Mouse (Mus musculus): ENCODE data around the gene Socs5.

The Socs5 gene

DNA sequence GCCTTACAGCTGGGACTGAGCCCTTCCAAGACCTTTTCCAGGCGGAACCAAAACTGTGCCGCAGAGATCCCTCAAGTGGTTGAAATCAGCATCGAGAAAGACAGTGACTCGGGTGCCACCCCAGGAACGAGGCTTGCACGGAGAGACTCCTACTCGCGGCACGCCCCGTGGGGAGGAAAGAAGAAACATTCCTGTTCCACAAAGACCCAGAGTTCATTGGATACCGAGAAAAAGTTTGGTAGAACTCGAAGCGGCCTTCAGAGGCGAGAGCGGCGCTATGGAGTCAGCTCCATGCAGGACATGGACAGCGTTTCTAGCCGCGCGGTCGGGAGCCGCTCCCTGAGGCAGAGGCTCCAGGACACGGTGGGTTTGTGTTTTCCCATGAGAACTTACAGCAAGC, 26.3 kb downstream of the Socs5 start:
- no peak for DNase-seq (ENCODE audit: low read depth, low spot score)

DNA sequence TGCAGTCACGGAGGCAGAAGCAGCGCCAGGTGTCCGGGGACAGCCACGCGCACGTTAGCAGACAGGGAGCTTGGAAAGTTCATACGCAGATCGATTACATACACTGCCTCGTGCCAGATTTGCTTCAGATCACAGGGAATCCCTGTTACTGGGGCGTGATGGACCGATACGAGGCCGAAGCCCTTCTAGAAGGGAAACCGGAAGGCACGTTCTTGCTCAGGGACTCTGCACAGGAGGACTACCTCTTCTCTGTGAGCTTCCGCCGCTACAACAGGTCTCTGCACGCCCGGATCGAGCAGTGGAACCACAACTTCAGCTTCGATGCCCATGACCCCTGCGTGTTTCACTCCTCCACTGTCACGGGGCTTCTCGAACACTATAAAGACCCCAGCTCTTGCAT, 27.2 kb downstream of the Socs5 start:
- Histone ChIP-seq H3K27me3 (ENCODE audit: control insufficient read depth, insufficient read depth, low read length, poor library complexity, severe bottlenecking) (no peaks in the 10 kb centered on the region), H3K36me3 (ENCODE audit: control insufficient read depth, insufficient read depth, low read length, poor library complexity, severe bottlenecking) (no peaks in the 10 kb centered on the region; the same call in 1 of the 2 replicates)
- no peak for DNase-seq (ENCODE audit: low read depth, low spot score)

More for the DNA sequence above, 26.3 kb downstream of the Socs5 start:
- peaks cover 1% of the 10 kb centered on the region; the same call in 1 of the 2 replicates for H3K36me3 ChIP-seq (ENCODE audit: control insufficient read depth, insufficient read depth, low read length, poor library complexity, severe bottlenecking)
- no peaks in the 10 kb centered on the region for H3K27me3 ChIP-seq (ENCODE audit: control insufficient read depth, insufficient read depth, low read length, poor library complexity, severe bottlenecking)

DNA sequence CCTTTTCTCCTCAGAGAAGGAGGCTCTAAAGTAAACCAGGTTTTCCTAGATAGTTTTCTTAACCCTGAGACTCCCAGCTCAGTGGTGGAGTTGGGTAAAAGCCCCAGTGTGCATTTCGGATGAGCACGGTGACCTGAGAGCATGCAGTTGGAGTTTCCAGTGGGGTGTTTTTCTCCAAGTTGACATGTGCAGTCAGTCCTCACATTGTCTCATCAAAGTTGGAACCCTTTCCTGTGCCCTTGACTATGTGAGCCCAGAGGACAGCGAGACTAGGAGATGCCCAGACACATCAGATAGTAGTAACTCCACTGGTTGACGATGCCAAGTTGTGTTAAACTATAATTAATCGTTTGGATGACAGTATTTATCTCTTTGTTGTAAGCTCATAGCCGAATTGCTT, 28.3 kb downstream of the Socs5 start:
- Histone ChIP-seq H3K36me3 (ENCODE audit: control insufficient read depth, insufficient read depth, low read length, poor library complexity, severe bottlenecking) (no peaks in the 10 kb centered on the region; the same call in 1 of the 2 replicates), H3K27me3 (ENCODE audit: control insufficient read depth, insufficient read depth, low read length, poor library complexity, severe bottlenecking) (no peaks in the 10 kb centered on the region)
- DNase-seq (ENCODE audit: low read depth, low spot score), result no peak

DNA sequence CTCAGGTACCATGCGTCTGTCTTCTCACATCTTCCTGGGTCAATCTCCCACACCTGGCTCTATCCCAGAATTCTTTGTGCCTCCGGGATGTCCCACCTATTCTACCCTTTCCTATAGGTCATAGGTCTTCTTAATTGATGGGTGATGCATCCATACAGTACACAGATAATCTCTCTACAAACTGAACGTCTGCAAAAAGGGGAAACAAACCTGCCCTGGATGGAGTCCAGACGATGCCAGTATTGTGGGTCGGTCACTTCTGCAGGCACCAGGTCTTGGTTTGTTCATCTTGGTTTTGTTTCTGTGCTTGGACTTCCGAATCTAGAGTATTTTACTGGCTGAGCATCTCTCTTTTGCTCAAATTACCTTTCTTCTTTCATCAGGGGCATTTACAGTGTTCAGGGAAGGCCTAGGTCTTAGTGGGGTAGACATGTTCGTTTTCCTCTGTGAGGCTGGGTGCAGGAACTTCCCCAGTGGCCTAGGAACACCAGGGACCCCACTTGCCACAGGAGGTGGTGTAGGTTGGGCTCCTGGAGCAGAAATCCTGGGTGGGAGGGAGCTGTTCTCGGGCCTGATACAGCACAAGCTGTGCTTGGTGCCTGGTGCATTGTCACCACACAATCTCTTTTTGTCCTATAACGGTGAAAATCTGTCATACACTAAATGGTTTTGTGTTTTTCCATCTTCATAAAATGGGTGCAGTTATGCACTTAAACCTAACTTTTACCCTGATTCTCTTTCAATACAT, 33.9 kb downstream of the Socs5 start:
- no peaks in the 10 kb centered on the region for H3K27me3 ChIP-seq (ENCODE audit: control insufficient read depth, insufficient read depth, low read length, poor library complexity, severe bottlenecking)
- DNase-seq (ENCODE audit: low read depth, low spot score), result no peak
- no peaks in the 10 kb centered on the region for H3K36me3 ChIP-seq (ENCODE audit: control insufficient read depth, insufficient read depth, low read length, poor library complexity, severe bottlenecking)

DNA sequence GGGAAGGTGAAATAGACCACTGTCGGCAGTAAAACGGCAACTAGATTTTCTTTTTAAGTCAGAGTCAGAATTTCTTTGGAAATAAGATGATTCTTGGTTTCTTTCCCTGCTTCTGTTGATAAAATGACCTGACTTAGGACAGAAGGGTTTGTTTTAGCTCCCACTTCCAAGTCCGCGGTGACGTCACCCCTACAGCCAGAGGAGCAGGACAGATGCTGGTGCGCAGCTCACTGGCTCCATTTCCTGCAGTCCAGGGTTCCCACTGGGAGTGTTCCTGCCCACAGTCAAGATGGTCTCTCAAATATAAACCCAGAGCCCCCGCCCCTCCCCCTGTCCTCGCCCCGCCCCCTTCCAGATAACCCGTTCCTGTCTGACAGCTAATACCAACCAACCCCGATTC, 34.8 kb downstream of the Socs5 start:
- Histone ChIP-seq H3K36me3 (ENCODE audit: control insufficient read depth, insufficient read depth, low read length, poor library complexity, severe bottlenecking) (no peaks in the 10 kb centered on the region), H3K27me3 (ENCODE audit: control insufficient read depth, insufficient read depth, low read length, poor library complexity, severe bottlenecking) (no peaks in the 10 kb centered on the region)
- no peak for DNase-seq (ENCODE audit: low read depth, low spot score)

DNA sequence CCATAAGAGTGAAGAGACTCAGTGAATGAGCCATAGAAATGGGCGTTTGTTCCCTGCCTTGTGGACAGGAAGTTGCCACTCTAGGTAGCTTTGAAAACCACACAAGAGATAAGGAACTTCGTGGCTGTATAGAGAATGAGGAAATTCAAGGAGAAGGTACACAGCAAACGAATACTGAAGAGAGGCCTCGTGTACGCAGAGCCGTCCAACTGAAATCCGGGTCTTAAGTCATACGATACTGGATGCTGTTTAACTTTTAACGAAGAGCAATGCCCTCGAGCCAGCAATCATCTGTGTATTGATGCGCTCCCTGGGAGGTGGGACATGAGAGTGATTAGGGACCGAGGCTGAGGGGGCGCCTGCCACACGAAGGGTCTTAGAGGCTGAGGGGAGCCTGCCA, 35.7 kb downstream of the Socs5 start:
- no peaks in the 10 kb centered on the region for H3K27me3 ChIP-seq (ENCODE audit: control insufficient read depth, insufficient read depth, low read length, poor library complexity, severe bottlenecking)
- no peak for DNase-seq (ENCODE audit: low read depth, low spot score)
- H3K36me3 ChIP-seq (ENCODE audit: control insufficient read depth, insufficient read depth, low read length, poor library complexity, severe bottlenecking), result no peaks in the 10 kb centered on the region

DNA sequence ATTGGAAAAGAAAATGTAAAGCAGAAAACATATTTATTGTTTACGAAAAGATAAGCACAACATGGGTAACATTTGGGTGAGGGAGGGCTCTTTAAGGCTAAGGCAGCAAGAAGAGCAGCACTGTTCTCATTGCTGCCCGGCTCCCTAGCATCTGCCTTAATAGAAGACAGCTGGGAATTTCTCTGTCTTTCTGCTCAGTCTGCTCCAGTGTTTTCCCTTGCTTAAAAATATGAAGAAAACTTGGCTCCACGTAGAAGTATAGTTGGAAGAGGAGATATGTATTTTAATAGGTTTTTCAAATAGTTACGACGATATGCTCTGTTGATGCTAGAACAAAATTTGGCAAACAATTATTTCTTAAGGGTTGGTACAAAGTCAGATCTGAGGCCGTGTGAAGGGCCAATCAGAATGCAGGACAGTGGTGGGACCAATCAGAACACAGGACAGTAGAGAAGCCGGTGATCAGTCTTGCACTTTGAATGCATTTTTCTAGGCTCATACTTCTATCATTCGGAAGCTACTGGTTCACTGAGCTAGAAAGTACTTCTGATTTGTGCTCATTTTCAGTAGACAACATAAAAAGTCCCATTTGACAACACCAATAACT, 39.0 kb downstream of the Socs5 start:
- DNase-seq (ENCODE audit: low read depth, low spot score), result no peak
- H3K27me3 ChIP-seq (ENCODE audit: control insufficient read depth, insufficient read depth, low read length, poor library complexity, severe bottlenecking), result no peaks in the 10 kb centered on the region
- no peaks in the 10 kb centered on the region for H3K36me3 ChIP-seq (ENCODE audit: control insufficient read depth, insufficient read depth, low read length, poor library complexity, severe bottlenecking)

DNA sequence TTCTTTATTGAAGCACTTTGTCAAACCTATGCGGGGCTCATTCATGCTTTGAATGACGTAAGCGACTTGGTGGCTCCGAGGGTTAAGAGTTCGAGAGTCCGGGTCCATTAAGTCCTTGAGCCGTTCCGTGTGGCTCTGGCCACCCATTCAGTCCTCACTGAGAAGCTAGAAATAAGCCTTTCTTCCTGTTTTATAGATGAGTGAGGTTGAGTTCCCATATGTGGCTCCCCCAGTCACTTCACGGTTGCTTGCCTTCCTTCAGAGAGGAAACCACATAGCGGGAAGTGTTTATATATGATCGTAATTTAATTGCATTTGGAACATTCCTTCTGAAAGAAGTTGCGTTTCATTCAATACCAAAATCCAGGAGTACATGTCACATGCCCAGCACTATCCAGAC, 42.3 kb downstream of the Socs5 start:
- DNase-seq (ENCODE audit: low read depth, low spot score), result peak; percentile 46
- Histone ChIP-seq H3K27me3 (ENCODE audit: control insufficient read depth, insufficient read depth, low read length, poor library complexity, severe bottlenecking) (no peaks in the 10 kb centered on the region), H3K36me3 (ENCODE audit: control insufficient read depth, insufficient read depth, low read length, poor library complexity, severe bottlenecking) (no peaks in the 10 kb centered on the region)

DNA sequence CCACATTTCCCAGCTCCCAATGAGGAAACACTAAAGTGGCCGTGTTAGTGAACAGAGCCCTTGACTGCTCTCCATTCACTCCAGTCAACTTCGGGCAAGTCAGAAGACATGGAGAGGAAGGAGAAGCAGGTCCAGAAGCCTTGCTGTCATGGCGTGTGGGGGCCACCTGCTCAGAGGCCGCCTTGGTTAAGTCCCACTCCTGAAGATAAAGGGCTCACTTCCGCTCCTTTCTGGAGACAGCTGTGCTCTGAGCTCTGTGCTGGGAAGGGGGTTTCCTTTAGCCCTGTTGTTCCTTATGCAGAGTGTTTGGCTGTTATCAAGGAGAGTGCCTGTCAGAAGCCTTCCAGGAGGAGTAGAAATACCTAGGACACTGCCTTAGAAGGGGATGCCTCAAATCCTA, 45.5 kb downstream of the Socs5 start:
- no peaks in the 10 kb centered on the region for H3K36me3 ChIP-seq (ENCODE audit: control insufficient read depth, insufficient read depth, low read length, poor library complexity, severe bottlenecking)
- no peaks in the 10 kb centered on the region for H3K27me3 ChIP-seq (ENCODE audit: control insufficient read depth, insufficient read depth, low read length, poor library complexity, severe bottlenecking)
- peak; percentile 16 for DNase-seq (ENCODE audit: low read depth, low spot score)

DNA sequence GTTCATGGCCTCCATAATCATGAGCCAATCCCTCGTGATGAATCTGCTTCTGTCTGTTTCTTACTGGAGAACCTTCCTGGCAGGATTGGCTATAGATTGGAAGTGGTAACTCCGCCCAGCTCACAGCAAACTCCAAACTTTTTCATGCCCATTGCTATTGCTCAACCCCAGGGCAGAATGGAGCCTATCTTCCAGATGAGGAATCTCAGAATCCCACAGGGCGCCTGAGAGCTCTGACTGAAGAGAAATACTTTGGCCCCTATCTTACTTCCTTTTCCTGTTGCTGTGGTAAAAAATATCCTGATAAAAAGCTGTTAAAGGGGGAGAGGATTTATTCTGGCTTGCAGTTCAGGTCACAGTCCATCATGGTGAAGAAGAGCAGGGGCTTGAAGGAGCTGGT, 48.2 kb downstream of the Socs5 start:
- Histone ChIP-seq H3K27me3 (ENCODE audit: control insufficient read depth, insufficient read depth, low read length, poor library complexity, severe bottlenecking) (no peaks in the 10 kb centered on the region), H3K36me3 (ENCODE audit: control insufficient read depth, insufficient read depth, low read length, poor library complexity, severe bottlenecking) (no peaks in the 10 kb centered on the region)
- no peak for DNase-seq (ENCODE audit: low read depth, low spot score)

DNA sequence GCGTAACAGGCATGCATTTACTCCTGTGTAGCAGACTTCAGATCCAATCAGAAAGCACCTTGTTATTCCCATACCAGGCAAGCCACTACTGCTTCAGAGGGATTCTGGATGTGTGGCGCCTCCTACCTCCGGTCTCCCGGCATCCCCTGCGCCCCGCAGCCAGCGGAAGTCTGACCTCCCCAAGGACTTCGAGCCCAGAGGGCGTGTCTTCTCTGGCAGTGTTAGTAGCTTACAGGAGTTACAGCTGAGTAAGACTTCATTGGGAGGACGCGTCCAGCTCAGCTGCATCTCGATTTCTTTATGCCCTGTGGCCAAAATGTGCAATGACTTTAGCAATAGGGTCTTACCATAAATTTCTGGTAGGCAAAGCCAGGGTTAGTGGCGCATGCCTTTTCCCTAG, 50.3 kb downstream of the Socs5 start:
- Histone ChIP-seq H3K27me3 (ENCODE audit: control insufficient read depth, insufficient read depth, low read length, poor library complexity, severe bottlenecking) (no peaks in the 10 kb centered on the region), H3K36me3 (ENCODE audit: control insufficient read depth, insufficient read depth, low read length, poor library complexity, severe bottlenecking) (no peaks in the 10 kb centered on the region)
- DNase-seq (ENCODE audit: low read depth, low spot score), result peak; percentile 13

DNA sequence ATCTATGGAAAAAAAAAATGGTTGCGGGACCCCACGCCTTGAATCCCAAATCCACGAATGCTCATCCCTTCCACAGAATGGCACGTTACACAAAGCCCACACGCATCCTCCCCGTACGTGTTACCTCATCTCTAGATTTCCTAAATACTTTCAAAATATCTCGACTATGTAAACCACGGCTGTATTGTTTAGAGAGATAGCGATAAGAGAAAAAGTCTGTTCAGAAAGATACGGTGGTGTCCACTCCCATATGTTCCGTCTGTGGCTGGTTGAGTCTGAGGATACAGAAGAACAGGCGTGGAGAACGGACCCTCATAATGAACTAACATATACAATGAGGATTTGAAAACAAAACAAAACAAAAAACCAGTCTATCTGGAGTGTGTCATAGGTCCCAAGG, 51.1 kb downstream of the Socs5 start:
- no peak for DNase-seq (ENCODE audit: low read depth, low spot score)
- H3K36me3 ChIP-seq (ENCODE audit: control insufficient read depth, insufficient read depth, low read length, poor library complexity, severe bottlenecking), result no peaks in the 10 kb centered on the region
- no peaks in the 10 kb centered on the region for H3K27me3 ChIP-seq (ENCODE audit: control insufficient read depth, insufficient read depth, low read length, poor library complexity, severe bottlenecking)

DNA sequence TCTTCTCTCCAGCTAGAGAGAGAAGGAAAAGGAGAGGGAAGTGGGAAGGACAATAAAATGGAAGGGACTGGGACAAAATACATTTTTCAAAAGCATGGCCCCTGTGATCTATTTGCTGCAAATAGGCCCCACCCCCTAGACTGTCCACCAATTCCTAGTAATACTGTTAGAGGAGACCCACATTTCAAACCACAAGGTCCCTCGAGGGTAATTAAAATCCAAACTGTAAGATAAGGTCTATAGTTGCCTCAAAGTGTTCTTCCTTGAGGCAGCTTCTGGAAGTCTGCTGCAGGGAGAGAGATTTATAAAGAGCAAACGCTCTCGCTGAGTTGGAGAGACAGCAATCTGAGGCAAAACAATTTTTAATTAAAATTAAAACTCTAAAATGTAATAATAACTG, 52.8 kb downstream of the Socs5 start:
- no peak for DNase-seq (ENCODE audit: low read depth, low spot score)
- H3K27me3 ChIP-seq (ENCODE audit: control insufficient read depth, insufficient read depth, low read length, poor library complexity, severe bottlenecking), result no peaks in the 10 kb centered on the region
- no peaks in the 10 kb centered on the region for H3K36me3 ChIP-seq (ENCODE audit: control insufficient read depth, insufficient read depth, low read length, poor library complexity, severe bottlenecking)

DNA sequence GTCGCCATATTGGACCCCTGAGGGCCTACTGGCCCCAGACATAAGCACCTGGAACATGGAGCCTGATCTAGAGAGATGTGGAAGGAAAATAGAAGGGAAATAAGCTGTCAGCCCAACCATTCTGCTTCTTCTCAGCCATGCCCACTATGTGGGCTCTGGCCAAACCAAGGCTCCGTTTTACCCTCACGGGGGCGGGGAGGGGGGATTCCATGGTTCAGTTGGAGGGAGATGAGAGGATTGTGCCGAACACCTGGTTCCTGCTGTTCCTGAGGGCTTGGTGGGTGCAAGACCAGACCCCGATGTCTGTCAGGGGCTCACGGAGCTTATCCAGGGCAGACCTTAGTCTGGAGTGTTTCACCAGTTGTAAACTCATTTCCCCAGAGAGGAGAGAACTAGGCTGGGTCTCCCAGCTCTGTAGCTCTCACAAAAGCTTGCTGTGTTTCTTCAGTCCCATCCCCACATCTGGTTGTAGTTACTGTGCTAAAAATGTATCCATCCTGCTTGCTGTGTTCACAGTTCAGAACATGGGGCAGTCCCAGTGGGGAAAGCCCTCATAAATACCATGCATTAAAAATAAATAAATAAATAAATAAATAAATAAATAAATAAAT, 56.9 kb downstream of the Socs5 start:
- no peaks in the 10 kb centered on the region for H3K27me3 ChIP-seq (ENCODE audit: control insufficient read depth, insufficient read depth, low read length, poor library complexity, severe bottlenecking)
- DNase-seq (ENCODE audit: low read depth, low spot score), result no peak

DNA sequence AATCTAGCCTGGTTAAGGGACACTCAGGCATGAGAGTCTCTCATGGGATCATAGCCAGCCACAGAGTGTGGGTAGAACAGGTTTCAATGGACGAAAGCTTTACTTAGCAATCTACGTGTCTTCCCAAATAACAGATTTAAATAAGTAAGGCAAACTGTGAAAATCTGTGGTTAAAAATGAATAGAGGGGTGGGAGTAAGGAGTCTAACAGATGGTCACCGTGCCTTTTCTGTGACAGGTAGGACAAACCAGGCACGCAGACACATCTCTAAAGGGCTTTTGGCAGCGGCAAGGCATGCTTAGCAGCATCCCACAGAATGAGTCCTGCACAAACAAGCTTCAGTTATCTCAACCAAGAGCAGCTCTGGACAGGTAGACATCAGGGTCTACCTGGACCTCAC, 59.9 kb downstream of the Socs5 start:
- no peak for DNase-seq (ENCODE audit: low read depth, low spot score)
- Histone ChIP-seq H3K36me3 (ENCODE audit: control insufficient read depth, insufficient read depth, low read length, poor library complexity, severe bottlenecking) (no peaks in the 10 kb centered on the region), H3K27me3 (ENCODE audit: control insufficient read depth, insufficient read depth, low read length, poor library complexity, severe bottlenecking) (no peaks in the 10 kb centered on the region)

More for the DNA sequence above, 56.9 kb downstream of the Socs5 start:
- H3K36me3 ChIP-seq (ENCODE audit: control insufficient read depth, insufficient read depth, low read length, poor library complexity, severe bottlenecking), result no peaks in the 10 kb centered on the region
